Mouse (Mus musculus): ENCODE measurements around the gene Tas2r119.

Tas2r119 gene

DNA sequence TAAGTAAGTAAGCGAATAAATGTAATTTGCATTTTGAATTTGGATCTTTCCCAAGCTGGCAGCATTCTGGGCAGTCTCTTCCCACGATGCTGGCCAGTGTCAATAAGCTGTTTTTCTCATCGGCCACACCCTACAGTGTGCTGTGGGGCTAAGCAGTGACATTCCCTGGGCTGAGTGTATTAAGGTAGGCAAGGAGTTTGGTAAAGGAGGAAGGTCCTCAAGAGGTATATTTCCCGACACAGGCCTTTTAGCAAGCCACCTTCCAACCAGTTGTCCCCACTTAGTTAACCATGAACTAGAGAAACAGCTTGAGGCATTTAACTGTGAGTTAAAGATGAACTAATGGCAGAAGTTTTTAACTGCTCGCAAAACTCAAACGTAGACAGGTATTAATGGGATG, 49.3 kb downstream of the Tas2r119 start:
- peak; percentile 37 to 80 for DNase-seq

DNA sequence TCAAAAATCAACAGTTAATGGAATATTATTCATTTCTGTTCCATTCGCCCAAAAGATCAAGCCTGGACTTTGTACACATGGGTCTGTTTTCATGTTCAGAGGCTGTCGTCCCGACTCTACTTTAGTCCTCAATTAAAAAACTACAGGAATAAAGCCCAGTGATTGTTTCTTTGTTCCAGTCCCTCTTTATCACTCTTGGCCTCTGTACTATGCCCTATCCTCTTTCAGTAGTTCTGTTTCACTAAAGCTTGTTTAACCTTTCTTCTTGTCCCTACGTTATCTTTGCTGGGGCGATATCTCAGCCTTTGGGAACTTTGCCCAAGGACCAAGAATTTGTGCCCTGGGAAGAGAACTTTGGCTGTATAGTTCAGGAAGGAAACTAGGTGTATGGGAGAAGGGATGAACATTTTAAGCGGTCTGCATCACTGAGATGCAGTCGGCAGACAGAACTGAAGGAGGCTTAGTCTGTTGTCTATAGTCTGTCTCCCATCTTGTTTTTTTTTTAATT, 49.9 kb downstream of the Tas2r119 start:
- no peak for DNase-seq

Data from kidney, postnatal 36 days (tissue).